Mouse (Mus musculus) kidney, adult 2 months (tissue): Measurements from ENCODE around the gene Trio.

Experiments used
- CTCF ChIP-seq: fragments of 200-500 bp; conservative IDR thresholded peaks from 2 replicates; pipeline ENCODE4 v1.5.1; 2011; ENCODE audit warnings: low read depth, mild to moderate bottlenecking, control low read depth, low read length, moderate library complexity, mixed read lengths; ENCODE audit not compliant: insufficient read depth, insufficient read length
- POLR2A ChIP-seq: fragments of 200-500 bp; IDR thresholded peaks from one replicate; pipeline ENCODE4 v1.6.1; 2011; ENCODE audit warnings: low read depth, low read length, control low read depth

GRCm38 (mm10) chr15:27923987-27924341 is 101.7 kb downstream of the Trio start:
- TF ChIP-seq CTCF (no peak), POLR2A (no peak)
